Mouse (Mus musculus) ovary, postnatal 14 days (tissue): ENCODE data around the gene Hectd1.

Experiments
- DNase-seq: peaks from one replicate; pipeline ENCODE4 v3.0.0; 2022; ENCODE audit warnings: low spot score

Hectd1 gene

GRCm38 (mm10) chr12:51843576-51844520, 14.5 kb upstream of the Hectd1 start:
- DNase-seq: no peak

DNA sequence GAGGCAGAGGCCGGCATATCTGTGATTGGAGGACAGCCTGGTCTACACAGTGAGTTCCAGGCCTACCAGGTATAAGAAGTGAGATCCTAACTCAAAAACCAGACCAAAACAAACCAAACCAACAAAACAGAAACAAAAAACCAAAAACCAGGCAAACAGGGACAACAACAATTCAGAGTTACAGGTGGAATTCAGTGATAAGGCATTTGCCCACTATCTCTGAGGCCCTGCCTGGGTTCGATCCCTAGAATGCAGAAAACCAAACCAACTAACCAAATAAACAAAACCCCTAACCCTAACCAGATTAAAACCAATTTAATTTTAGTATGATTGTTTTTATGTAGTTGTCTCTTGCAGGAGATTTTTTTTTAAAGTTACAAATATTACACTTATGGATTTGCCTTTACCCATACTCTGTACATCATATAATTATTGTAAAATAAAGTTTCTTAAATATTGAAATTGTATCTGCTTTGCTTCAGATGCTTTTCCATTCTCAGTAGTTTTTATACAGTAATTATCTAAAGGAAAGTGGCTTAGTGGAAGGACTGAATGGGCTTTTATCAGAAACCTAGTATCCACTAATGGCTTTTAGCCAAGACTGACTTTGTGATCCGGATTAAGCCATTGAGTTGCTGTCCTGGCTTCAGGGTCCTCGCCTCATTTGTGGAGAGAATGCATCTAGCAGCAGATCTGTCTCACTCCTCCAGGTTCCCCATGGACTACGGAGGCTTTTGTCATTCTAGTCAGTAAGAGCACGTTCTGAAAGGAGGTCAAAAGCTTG, 12.9 kb upstream of the Hectd1 start:
- no peak for DNase-seq

DNA sequence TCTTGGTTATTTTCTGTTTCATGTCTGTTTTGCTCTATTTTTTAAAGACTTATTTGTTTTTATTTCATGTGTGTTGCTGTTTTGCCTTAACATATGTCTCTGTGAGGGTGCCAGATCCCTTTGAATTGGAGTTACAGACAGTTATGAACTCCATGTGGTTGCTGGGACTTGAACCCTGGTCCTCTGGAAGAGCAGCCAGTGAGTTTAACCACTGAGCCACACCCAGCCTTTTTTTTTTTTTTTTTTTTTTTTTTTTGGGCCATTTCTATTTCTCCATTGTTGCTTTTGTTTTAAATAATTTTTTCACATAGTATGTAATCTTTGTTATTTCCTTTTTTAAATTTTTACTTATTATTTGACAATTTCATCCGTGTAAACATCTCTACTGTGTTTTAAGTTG, 10.5 kb upstream of the Hectd1 start:
- DNase-seq: no peak

GRCm38 (mm10) chr12:51835219-51835618, 5.9 kb upstream of the Hectd1 start:
- no peak for DNase-seq

- no peak for DNase-seq
Measured at GRCm38 (mm10) chr12:51831931-51832330, 2.6 kb upstream of the Hectd1 start.

GRCm38 (mm10) chr12:51831296-51831695, 2.0 kb upstream of the Hectd1 start:
- DNase-seq: no peak

GRCm38 (mm10) chr12:51830671-51831070, 1.3 kb upstream of the Hectd1 start:
- DNase-seq: no peak

GRCm38 (mm10) chr12:51830077-51830402, 704 bp upstream of the Hectd1 start:
- DNase-seq: no peak

- DNase-seq: peak; percentile 66
Measured at GRCm38 (mm10) chr12:51828716-51829289, 533 bp downstream of the Hectd1 start.

DNA sequence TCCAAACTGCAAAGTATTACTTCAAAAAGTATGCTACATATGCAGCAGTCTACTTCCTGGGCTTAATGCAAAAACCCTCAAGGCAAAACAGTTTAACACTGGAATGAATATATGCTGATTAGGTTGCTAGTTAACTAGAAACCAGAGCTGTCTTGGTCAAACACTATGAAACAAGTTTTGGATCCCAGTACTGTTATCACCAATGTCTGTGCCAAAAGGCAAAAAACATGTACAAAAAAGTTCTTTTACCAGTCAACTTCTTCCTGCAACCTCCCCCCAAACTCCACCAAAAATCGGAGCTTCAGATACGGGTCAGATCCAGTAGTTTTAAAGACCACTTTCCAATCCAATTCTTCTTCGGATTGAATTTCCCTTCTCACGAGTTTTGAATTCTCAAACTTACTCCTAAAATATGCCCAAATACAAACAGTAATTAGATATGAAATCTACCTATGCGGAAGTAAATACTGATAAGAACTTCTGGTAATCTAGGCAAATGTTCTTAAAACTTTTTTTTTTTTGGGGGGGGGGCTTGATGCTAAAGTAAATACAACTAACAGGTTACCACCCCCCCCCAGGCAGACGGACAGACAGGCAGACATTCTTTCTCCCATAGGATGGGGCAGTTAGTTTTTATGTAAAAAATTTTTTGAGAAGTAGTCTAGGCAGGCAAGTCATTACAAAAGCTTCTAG, 1.2 kb downstream of the Hectd1 start:
- DNase-seq: no peak

GRCm38 (mm10) chr12:51825338-51825737, 4.0 kb downstream of the Hectd1 start:
- no peak for DNase-seq

- no peak for DNase-seq
Measured at GRCm38 (mm10) chr12:51823311-51823710, 6.0 kb downstream of the Hectd1 start.

DNA sequence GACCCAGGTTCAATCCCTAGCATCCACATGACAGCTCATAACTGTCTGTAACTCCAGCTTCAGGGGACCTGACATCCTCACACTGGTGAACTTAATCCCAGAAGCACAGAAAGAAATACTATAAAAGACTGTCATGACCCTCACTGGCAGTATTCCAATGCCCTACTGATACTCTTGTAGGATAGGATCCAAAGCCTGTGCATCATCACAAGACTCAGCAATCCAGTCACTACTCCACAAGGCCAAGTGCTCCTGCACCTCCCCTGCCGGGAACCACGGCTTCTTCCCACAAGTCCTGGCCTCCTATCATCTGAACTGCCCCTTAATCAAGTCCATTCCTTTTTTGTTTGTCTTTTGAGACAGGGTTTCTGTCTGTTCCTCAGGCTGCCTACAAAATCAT, 6.5 kb downstream of the Hectd1 start:
- no peak for DNase-seq

DNA sequence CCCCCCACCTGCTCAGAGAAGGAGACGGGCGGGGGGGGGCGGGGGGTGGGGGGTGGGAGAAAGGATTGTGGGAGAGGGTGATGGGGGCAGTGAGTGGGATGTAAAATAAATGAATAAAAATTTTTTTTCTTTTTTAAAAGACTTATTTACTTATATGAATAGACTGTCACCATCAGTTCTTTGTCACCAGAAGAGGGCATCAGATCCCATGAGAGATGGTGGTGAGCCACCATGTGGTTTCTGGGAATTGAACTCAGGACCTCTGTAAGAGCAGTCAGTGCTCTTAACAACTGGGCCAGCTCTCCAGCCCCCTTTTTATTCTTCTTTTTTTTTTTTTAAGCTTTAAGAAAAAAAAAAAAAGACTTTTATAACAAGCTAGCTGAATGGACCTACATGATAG, 7.1 kb downstream of the Hectd1 start:
- no peak for DNase-seq

- no peak for DNase-seq
Measured at GRCm38 (mm10) chr12:51821256-51821655, 8.1 kb downstream of the Hectd1 start.

GRCm38 (mm10) chr12:51819951-51820498, 9.3 kb downstream of the Hectd1 start:
- no peak for DNase-seq

DNA sequence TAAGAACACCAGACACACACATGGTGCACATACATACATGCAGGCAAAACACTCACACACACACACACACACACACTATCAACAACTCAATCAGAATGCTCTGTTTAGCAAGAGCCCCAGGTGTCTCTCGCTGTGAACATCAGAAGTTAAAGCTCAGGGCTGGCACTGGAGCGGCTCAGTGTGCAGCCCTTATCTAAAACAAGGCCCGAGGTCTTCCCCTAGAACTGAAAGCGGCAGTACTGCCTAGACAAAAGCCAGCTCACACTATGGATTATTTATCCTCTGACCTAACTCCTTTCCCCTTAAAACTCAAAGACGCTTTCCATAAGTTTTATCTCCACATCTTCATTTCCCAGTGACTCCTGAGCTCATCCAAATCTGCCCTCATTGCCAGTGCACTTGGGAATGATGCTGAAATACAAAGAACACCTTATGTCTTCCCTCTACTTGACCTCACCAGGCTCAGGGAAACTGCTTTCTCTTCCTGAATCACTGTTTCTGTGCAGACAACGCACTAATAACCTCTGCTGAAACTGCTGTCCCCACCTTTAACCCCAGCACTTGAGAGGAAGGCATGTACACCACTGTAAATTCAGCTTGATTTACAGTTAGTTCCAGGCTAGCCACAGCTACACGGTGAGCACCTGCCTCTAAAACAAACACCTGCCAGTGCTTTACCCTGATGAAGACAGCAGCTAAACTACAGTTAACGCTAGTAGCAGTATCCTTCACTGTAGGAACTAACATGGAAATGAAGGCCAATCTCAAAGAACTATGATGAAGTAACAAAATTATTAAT, 11.3 kb downstream of the Hectd1 start:
- DNase-seq: no peak

DNA sequence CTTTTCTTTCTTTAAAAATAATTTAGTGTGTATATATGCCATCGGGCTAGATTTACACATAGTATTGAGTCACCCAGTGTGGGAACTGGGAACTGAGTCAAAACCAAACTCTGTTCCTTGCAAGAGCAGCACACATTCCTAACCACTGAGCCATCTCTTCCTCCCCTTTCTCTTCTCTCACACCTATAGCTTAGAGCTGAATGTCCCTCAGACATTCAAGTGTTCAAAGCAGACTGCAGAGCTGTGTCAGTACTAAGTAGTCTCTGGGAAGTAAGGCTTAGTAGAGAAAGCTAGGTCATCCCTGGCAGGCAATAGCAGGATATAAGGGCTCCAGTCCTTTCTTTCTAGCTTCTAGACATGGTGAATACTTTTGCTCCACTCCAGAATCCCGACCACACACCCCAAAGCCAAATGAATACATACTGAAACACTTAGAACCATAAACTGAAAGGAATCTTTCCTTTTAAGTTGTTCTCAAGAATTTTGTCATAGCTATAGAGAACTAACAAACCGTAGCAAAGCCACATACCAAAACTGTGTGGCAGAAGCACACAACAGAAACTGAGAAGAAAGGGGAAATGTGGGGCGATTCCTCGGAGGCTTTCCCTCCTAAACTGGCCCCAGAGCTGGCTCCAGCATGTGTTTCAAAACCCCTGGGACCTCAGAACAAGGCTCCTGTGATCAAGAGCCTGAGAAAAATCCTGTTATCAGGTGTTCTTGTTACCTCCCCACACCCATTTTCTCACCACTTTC, 17.8 kb downstream of the Hectd1 start:
- DNase-seq: no peak

DNA sequence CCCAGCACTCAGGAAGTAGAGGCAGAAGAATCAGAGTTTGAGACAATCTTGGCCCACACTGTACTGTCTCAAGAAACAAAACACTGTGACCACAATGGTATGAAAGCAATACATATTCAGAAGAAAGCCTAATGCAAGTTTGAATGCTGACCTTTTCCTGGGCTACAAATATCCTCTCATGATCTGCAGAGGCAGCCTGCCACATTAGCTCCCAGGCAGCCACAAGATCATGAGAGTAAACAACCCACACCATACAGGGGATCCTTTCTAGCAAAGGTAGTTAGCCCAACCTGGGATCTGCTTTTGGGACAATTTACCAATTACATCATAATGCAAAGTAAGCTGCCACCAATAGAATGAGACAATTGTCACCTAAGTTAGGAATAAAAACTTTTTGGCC, 18.8 kb downstream of the Hectd1 start:
- no peak for DNase-seq

DNA sequence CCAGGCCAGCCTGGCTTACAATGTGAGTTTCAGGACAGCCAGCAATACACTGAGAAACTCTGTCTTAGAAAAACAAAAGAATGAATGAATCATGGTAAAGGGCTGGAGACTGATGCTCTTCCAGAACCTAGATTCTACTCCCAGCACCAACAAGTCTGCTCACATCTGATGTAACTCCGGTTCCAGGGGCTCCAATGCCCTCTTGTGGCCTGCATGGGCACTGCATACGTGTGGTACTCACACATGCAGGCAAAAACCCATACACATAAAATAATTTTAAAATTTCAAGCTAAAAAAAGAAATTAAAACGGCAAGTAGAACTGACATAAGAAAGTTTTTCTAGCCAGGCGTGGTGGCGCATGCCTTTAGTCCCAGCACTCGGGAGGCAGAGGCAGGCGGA, 44.5 kb downstream of the Hectd1 start:
- DNase-seq: no peak
